Mouse (Mus musculus) erythroblast, embryonic 14.5 days (primary cell): ENCODE results near the gene Zdhhc13.

ENCODE experiments used
- GATA1 ChIP-seq: IDR thresholded peaks from 2 replicates; pipeline ENCODE4 v1.6.1; 2012; ENCODE audit warnings: low read length, inconsistent platforms, mixed read lengths
- TAL1 ChIP-seq: IDR thresholded peaks from 3 replicates; pipeline ENCODE4 v1.6.1; 2012; ENCODE audit warnings: low read length, inconsistent platforms, mixed read lengths

DNA sequence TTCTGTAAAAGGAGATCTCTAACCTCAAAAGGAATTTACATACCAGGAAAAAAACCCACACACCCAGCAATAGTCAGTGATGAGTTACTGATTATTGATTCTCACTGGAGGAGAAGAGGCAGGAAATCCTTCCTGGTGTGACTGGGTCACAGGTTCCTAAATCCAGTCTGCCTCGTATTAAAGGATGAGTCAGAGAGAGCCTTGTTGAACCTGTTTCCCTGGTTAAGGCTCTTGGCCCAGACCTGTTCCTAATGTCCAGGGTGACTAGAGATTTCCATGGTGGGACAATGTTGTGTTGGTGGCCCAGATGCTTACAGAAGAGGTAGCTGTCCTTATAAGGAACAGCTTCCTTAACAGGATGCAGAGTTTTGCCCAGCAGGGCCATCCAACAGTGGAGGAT, 26.5 kb upstream of the Zdhhc13 start:
- TF ChIP-seq TAL1 (no peak), GATA1 (no peak)
